Mouse (Mus musculus) brown adipose tissue, adult 24 weeks (tissue): ENCODE results near the gene Bend6. TPM values are rescaled to one million over a fixed set of nuclear protein-coding genes. Genes with fewer than 3 reads are reported as not detected.
"Not testable (repeated sequence)": the region's sequence is repeated elsewhere in the genome, so short reads cannot be mapped to it uniquely, and the experiment has no call there.

Source experiments
- H3K27ac ChIP-seq: fragments of 200-500 bp; replicated peaks from 2 replicates; pipeline ENCODE4 v1.5.1; 2012; ENCODE audit warnings: low read depth, mild to moderate bottlenecking, low read length
- H3K4me1 ChIP-seq: fragments of 200-500 bp; 2 replicates; pipeline ENCODE4 v1.6.1; 2012; ENCODE audit warnings: low read length, mixed read lengths; ENCODE audit not compliant: control insufficient read depth, insufficient read depth, insufficient read length
- H3K4me3 ChIP-seq: fragments of 200-500 bp; 2 replicates; pipeline ENCODE4 v1.5.1; 2012; ENCODE audit warnings: low read depth, mild to moderate bottlenecking, low read length, moderate library complexity; ENCODE audit not compliant: insufficient read depth
- polyA plus RNA-seq: library from polyadenylated mRNA; stranded (reverse); fragments of >200 nt; gene quantifications from 2 replicates; pipeline ENCODE4 v1.2.4, GENCODE M21; 2012; ENCODE audit not compliant: missing spikeins, insufficient read depth, insufficient read length

Bend6 gene
- polyA plus RNA-seq, 1 experiment, result not detected

GRCm38 (mm10) chr1:33883102-33883839 lies 24.3 kb downstream of the Bend6 start:
- Histone ChIP-seq H3K4me3 (peak overlapping the region; percentile 12; the same call in 1 of the 2 replicates), H3K27ac (peak overlapping the region; percentile 52; the same call in 1 of the 2 replicates), H3K4me1 (no peaks in the 10 kb centered on the region)

- no peak overlapping the region; the same call in 1 of the 2 replicates for H3K27ac ChIP-seq
- H3K4me1 ChIP-seq, result no peaks in the 10 kb centered on the region
- no peak overlapping the region for H3K4me3 ChIP-seq
These were observed 29.4 kb downstream of the Bend6 start for GRCm38 (mm10) chr1:33878170-33878569.

GRCm38 (mm10) chr1:33876416-33876815 lies 31.2 kb downstream of the Bend6 start:
- no peaks in the 10 kb centered on the region for H3K4me1 ChIP-seq
- no peak overlapping the region for H3K4me3 ChIP-seq
- no peak overlapping the region for H3K27ac ChIP-seq

- Histone ChIP-seq H3K4me1 (no peaks in the 10 kb centered on the region), H3K4me3 (no peak overlapping the region), H3K27ac (no peak overlapping the region)
These were observed 31.9 kb downstream of the Bend6 start for GRCm38 (mm10) chr1:33875691-33876090.

- Histone ChIP-seq H3K4me3 (no peak overlapping the region), H3K27ac (no peak overlapping the region), H3K4me1 (no peaks in the 10 kb centered on the region)
These were observed 34.1 kb downstream of the Bend6 start for GRCm38 (mm10) chr1:33873561-33873960.

GRCm38 (mm10) chr1:33869437-33869836 lies 38.2 kb downstream of the Bend6 start:
- no peak overlapping the region for H3K27ac ChIP-seq
- H3K4me1 ChIP-seq, result no peaks in the 10 kb centered on the region
- no peak overlapping the region for H3K4me3 ChIP-seq

- Histone ChIP-seq H3K4me3 (no peak overlapping the region), H3K27ac (no peak overlapping the region)
These were observed 38.6 kb downstream of the Bend6 start for GRCm38 (mm10) chr1:33869031-33869430.

GRCm38 (mm10) chr1:33846807-33847206 lies 60.8 kb downstream of the Bend6 start:
- H3K4me1 ChIP-seq, result no peaks in the 10 kb centered on the region
- no peak overlapping the region for H3K4me3 ChIP-seq
- H3K27ac ChIP-seq, result no peak overlapping the region

More at GRCm38 (mm10) chr1:33869031-33869430, 38.6 kb downstream of the Bend6 start:
- H3K4me1 ChIP-seq, result no peaks in the 10 kb centered on the region

GRCm38 (mm10) chr1:33843823-33844222 lies 63.8 kb downstream of the Bend6 start:
- Histone ChIP-seq H3K4me1 (no peaks in the 10 kb centered on the region), H3K4me3 (no peak overlapping the region), H3K27ac (no peak overlapping the region)

- not testable (repeated sequence) for H3K4me1 ChIP-seq, H3K4me3 ChIP-seq, H3K27ac ChIP-seq
These were observed 68.7 kb downstream of the Bend6 start for GRCm38 (mm10) chr1:33838952-33839351.

- Histone ChIP-seq H3K4me1 (no peaks in the 10 kb centered on the region), H3K27ac (no peak overlapping the region), H3K4me3 (no peak overlapping the region)
These were observed 77.0 kb downstream of the Bend6 start for GRCm38 (mm10) chr1:33830586-33830985.

- Histone ChIP-seq H3K4me3 (no peak overlapping the region), H3K4me1 (no peaks in the 10 kb centered on the region), H3K27ac (no peak overlapping the region)
These were observed 89.7 kb downstream of the Bend6 start for GRCm38 (mm10) chr1:33817931-33818330.

GRCm38 (mm10) chr1:33813868-33814794 lies 93.5 kb downstream of the Bend6 start, which contains the start of gene Zfp451:
Gene Zfp451, minus strand, starts transcription at chr1:33814595.
- peak within 1 kb of the TSS; percentile 95 for H3K4me3 ChIP-seq
- H3K4me1 ChIP-seq, result peaks cover 2% of the 10 kb centered on the region; the same call in 1 of the 2 replicates
- H3K27ac ChIP-seq, result peak within 1 kb of the TSS; percentile 31

GRCm38 (mm10) chr1:33813495-33813867 lies 94.1 kb downstream of the Bend6 start:
- Histone ChIP-seq H3K27ac (peak overlapping the region; percentile 8; the same call in 1 of the 2 replicates), H3K4me1 (peaks cover 2% of the 10 kb centered on the region; the same call in 1 of the 2 replicates), H3K4me3 (peak overlapping the region; percentile 95)

- Histone ChIP-seq H3K4me1 (no peaks in the 10 kb centered on the region; the same call in 1 of the 2 replicates), H3K27ac (no peak overlapping the region), H3K4me3 (no peak overlapping the region)
These were observed 104.3 kb downstream of the Bend6 start for GRCm38 (mm10) chr1:33803323-33803722.
